Mouse (Mus musculus): ENCODE results near the gene Sox8.

Gene Sox8

DNA sequence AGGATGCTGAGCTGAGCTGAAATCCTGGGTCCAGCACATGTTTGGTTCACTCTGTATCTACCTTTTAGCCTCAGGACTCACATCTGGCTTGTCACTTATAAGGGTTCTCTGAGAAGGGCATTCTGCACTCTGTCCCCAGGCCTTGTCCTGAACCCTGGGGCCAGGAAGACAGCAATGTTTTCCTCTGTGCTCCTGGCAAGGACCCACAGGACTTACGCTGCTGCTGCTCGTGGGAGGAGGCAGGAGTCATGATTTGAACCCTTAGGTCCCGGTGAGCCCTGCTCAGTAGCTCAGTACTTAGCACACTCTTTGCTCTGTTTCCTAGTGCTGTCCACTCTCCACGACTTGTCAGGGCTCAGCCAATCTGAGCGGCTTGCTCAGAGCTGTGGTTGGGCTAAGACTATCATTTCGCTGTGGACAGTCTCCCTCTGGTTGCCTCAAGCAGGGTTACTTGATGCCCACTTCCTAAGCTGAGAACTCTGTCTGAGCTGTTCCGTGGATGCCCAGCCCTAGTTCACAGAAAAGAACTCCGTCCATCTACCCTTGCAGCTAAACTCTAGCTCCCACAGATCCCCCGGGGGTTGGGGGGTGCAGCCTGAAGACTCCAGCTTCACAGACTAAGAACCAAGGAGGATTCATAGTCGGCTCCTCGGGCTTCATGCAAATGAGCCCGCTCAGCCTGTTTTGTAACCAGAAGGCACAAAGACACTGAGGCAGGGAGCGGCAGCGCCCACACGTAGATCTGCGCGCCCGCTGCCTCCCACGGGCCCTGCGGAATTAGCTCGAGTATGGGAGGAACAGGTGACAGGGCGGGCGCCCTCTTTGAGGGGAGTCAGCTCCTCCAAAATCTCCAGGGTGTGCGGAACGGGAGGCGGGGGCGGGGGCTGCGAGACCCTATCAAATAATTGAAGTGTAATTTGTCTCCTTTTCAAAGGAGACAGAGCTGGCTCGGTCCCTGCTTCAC is 14.5 kb downstream of the Sox8 start:
- DNase-seq (ENCODE audit: low spot score in 2 of 2): no peak

GRCm38 (mm10) chr17:25555159-25555558 is 15.3 kb downstream of the Sox8 start:
- DNase-seq (ENCODE audit: low spot score in 2 of 2): no peak

GRCm38 (mm10) chr17:25551313-25551712 is 19.2 kb downstream of the Sox8 start:
- no peak for DNase-seq (ENCODE audit: low spot score in 2 of 2)

GRCm38 (mm10) chr17:25550020-25550419 is 20.5 kb downstream of the Sox8 start:
- DNase-seq (ENCODE audit: low spot score in 2 of 2): no peak

- DNase-seq (ENCODE audit: low spot score in 2 of 2): no peak
Observed at GRCm38 (mm10) chr17:25547026-25547425, 23.5 kb downstream of the Sox8 start.

DNA sequence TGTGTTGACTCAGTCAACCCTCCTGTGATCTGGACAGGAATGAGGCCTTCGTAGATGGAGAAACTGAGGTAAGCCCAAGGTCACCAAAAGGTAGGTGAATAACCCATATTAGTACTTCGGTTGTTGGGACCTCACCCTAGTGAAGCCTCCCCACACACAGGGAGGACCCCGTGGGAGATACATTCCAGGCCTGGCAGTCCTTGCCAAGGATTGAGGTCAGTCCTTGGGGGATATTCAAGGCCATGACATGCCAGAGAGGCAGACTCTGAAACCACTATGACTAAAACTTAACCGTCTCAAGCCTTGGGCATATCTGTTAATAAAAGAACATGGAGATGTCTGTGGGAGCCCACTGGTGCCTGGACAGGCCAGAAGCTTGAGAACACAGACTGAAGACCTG is 28.7 kb downstream of the Sox8 start:
- no peak for DNase-seq (ENCODE audit: low spot score in 2 of 2)

DNA sequence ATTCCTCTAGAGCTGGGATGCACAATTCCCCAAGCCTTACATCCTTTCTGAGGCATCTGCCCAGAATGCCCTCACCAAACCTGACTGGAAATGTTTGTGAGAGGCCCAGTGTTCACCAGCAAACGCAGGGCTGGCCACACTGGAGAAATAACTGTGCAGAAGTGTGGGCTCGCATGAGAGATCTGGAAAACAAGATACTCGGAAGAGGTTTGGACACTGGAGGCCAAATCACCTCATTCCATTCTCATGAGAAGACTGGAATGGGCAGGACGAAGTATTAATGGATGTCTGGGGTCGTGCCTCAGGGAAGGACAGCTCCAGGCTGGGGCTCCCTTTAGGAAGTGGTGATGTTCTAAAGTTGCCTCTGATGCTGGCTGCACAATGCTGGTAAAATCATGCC is 29.8 kb downstream of the Sox8 start:
- no peak for DNase-seq (ENCODE audit: low spot score in 2 of 2)

DNA sequence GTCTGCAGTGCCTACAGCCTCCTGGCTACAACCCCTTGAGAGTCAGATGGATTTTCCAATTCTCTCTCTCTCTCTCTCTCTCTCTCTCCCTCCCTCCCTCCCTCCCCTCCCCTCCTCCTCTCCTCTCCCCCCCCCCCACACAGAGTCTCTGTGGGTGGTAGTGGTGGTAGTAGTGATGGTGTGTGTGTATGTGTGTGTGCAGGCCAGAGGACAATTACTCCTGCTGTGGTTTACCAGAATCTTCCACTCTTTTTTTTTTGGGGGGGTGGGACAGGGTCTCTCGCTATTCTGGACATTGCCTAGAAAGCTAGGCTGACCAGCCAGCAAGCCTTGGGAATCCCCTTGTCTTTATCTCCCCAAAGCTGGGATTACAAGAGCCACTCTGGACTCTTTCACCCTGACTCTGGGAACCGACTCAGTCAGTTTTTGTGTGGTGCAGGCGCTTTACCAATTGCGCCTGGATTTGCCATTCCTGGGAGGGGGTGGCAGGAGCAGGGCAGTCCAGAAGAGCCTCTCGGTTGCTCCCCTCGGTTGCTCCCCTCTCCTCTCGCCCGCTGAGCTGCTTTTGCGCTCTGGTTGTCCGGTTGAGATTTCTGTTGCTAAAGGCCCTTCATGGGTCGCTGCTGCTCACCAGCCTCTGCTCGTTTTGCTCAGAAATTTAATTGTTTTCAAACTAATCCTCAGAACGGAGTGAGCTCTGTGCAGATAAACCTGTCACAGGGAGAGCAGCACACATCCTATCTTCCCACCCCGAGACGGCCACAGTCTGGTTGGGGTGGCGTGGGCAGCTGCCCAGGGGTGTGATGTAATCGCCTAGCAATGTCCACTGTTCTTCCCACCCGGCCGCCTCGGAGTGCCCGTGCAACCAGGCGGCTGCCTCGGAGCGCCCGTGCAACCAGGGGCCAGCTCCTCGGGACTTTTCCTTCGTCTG is 31.3 kb downstream of the Sox8 start:
- DNase-seq (ENCODE audit: low spot score in 2 of 2): peak; percentile 31 to 48

- DNase-seq (ENCODE audit: low spot score in 2 of 2): peak in 1 of 2 experiments; percentile 31
Observed at GRCm38 (mm10) chr17:25530357-25531022, 40.0 kb downstream of the Sox8 start.

DNA sequence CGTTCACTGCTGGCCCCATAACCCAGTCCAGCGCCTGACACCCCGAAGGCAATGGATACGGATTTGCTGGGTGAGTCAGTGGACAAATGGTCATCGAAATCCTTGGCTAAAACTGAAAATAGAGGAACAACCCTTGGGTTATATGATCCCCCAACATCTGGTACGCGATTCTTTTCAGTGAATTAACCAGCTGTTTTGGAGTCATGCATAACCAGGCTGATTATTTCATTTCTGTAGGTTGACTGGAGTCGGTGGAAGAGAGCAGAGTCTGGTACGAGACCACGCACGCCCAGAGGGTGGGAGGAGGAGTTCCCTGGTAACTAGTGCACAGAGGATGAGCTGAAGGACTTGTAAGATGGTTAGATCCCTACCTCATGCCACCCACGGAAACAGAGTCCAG is 48.4 kb downstream of the Sox8 start:
- DNase-seq (ENCODE audit: low spot score in 2 of 2): no peak

- DNase-seq (ENCODE audit: low spot score in 2 of 2): no peak
Observed at GRCm38 (mm10) chr17:25520492-25520891, 50.0 kb downstream of the Sox8 start.

- no peak for DNase-seq (ENCODE audit: low spot score in 2 of 2)
Observed at GRCm38 (mm10) chr17:25519511-25519910, 51.0 kb downstream of the Sox8 start.

DNA sequence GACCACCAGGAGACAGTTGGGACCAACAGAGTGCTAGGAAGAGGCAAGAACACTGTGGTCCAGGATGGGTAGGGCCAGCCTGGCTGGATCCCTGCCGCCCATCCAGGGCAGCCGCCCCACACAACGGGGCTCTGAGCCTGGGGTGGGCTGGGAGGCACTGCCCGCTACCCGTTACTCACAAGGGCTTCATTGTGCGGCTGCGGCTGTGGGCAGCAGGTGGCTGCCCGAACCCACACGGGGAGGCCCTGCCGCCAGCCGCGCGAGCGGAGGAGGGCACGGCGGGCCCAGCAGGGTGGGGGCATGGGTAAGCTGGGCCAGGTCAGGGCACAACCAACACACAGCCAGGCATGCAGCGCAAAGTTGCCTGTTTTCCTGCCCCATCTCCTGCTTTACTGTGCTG is 52.3 kb downstream of the Sox8 start:
- no peak for DNase-seq (ENCODE audit: low spot score in 2 of 2)

DNA sequence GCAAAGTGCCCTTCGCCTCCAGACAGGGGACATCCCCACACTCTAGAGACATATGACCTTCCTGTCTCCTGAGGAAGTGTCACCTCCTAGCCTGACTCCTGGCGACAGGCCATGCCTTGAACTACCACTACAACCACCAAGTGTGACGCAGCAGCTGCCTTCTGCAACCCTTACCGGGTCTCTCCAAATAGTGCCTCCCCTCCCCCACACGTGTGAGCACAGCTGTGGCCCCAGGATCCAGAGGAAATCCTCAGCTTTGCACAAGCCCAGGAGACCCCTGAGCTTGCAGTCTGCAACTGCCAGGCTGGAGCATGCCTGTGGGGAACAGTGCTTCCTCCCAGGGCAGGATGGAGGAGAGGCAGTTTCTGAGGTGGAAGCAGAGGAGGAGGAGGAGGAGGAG is 54.2 kb downstream of the Sox8 start:
- DNase-seq (ENCODE audit: low spot score in 2 of 2): no peak
